In genomic region chr16:17461596-17461995, GRCm38 (mm10) we compare ENCODE assay signal across 29 mouse cellular contexts. TPM values are rescaled to one million over a fixed set of nuclear protein-coding genes. Genes with fewer than 3 reads are reported as not detected.
DNase-seq lines count a peak whose midpoint lies in the region; ATAC-seq lines count a peak whose summit lies in the region.
"Had no signal": no experiment of that assay in that cellular context is flagged by ENCODE, and none has a peak within 500 bp of the region (broad histone marks: within the 10 kb centered on the region; RNA-seq: fewer than 3 reads in every experiment).

No protein-coding gene starts in this region.

- H3K4me1 ChIP-seq in heart, embryonic 11.5 days (ENCODE audit: control insufficient read depth, insufficient read depth, low read length), result 0 out of 2 replicates have a peak, but pooled peaks cover 7% of the 10 kb centered on the region
- H3K4me1 ChIP-seq in liver, embryonic 13.5 days (replicated peaks), result peaks cover 54% of the 10 kb centered on the region
- H3K4me1 ChIP-seq: hindbrain, embryonic 12.5 days; lung, embryonic 15.5 days had no signal

- no peak for ATAC-seq in heart, embryonic 11.5 days (replicated peaks; ENCODE audit: insufficient number of reproducible peaks, low FRiP score, low TSS enrichment)
- peak; percentile 55 for ATAC-seq in common myeloid progenitor, adult 5-6 weeks (replicated peaks; ENCODE audit: low read depth, poor library complexity, severe bottlenecking)
- ATAC-seq in liver, embryonic 13.5 days (ENCODE audit: low read depth), result no peak
- ATAC-seq in erythroblast, adult 5-6 weeks (replicated peaks; ENCODE audit: low FRiP score, poor library complexity, severe bottlenecking), result no peak
- ATAC-seq: forebrain, embryonic 15.5 days had no signal

- no peak overlapping the region for H3K4me3 ChIP-seq in heart, embryonic 11.5 days (ENCODE audit: low read depth, low read length)
- H3K4me3 ChIP-seq in liver, embryonic 13.5 days (replicated peaks), result no peak overlapping the region
- H3K4me3 ChIP-seq: embryonic facial prominence, embryonic 15.5 days; forebrain, embryonic 15.5 days; heart, embryonic 12.5 days; hindbrain, embryonic 12.5 days; left cerebral cortex, adult 2 months; limb, embryonic 15.5 days; lung, embryonic 15.5 days had no signal

- no peaks in the 10 kb centered on the region for H3K27me3 ChIP-seq in heart, embryonic 11.5 days (ENCODE audit: control insufficient read depth, insufficient read depth, low read length)
- H3K27me3 ChIP-seq in liver, embryonic 13.5 days, result no peaks in the 10 kb centered on the region
- H3K27me3 ChIP-seq: CH12.LX; embryonic facial prominence, embryonic 15.5 days; forebrain, embryonic 15.5 days; heart, embryonic 12.5 days; hindbrain, embryonic 12.5 days; limb, embryonic 15.5 days; lung, embryonic 15.5 days had no signal

- WGBS in heart, embryonic 11.5 days (ENCODE audit: insufficient replicate concordance), result 85% methylated on average over 1 of the region's 1 CpGs
- 54% methylated on average over 1 of the region's 1 CpGs for WGBS in liver, embryonic 13.5 days (ENCODE audit: insufficient replicate concordance)

- H3K36me3 ChIP-seq in heart, embryonic 11.5 days (ENCODE audit: control insufficient read depth, insufficient read depth, low read length), result peaks cover 7% of the 10 kb centered on the region
- H3K36me3 ChIP-seq in liver, embryonic 13.5 days, result peaks cover 42% of the 10 kb centered on the region

- peak; percentile 65 for DNase-seq in heart, adult 11 months
- DNase-seq in liver, embryonic 13.5 days, result no peak
- DNase-seq in layer of hippocampus, postnatal 25 days (ENCODE audit: extremely low spot score in 1 of 2, low spot score in 1 of 2), result no peak
- no peak for DNase-seq in urinary bladder, adult 18-20 months (ENCODE audit: low spot score in 2 of 2)
- DNase-seq: adrenal gland, postnatal 10 days; cerebellum, adult 2 months; cerebellum, postnatal 36 days; gastrocnemius, postnatal 36 days; heart, postnatal 10 days; kidney, adult 18-20 months; kidney, postnatal 4 days; left cerebral cortex, postnatal 4 days; lung, postnatal 36 days; right cerebral cortex, postnatal 4 days; thymus, adult 18-20 months; thymus, postnatal 36 days had no signal

- no peak overlapping the region for H3K27ac ChIP-seq in heart, embryonic 11.5 days (ENCODE audit: low read depth, low read length)
- H3K27ac ChIP-seq in liver, embryonic 13.5 days, result peak overlapping the region; percentile 26
- H3K27ac ChIP-seq: embryonic facial prominence, embryonic 15.5 days; forebrain, embryonic 15.5 days; hindbrain, embryonic 12.5 days; left cerebral cortex, adult 2 months; limb, embryonic 15.5 days; lung, embryonic 15.5 days had no signal

- H3K9ac ChIP-seq in heart, embryonic 11.5 days (ENCODE audit: low read depth, low read length), result no peak overlapping the region
- H3K9ac ChIP-seq in liver, embryonic 13.5 days, result no peak overlapping the region
- H3K9ac ChIP-seq: embryonic facial prominence, embryonic 15.5 days; forebrain, embryonic 15.5 days; heart, embryonic 12.5 days; hindbrain, embryonic 12.5 days; limb, embryonic 15.5 days; lung, embryonic 15.5 days had no signal

- H3K9me3 ChIP-seq in heart, embryonic 11.5 days (replicated peaks; ENCODE audit: control insufficient read depth, low read length), result no peaks in the 10 kb centered on the region
- no peaks in the 10 kb centered on the region for H3K9me3 ChIP-seq in liver, embryonic 13.5 days (replicated peaks)
- H3K9me3 ChIP-seq: embryonic facial prominence, embryonic 15.5 days; forebrain, embryonic 15.5 days; G1E; heart, embryonic 12.5 days; hindbrain, embryonic 12.5 days; limb, embryonic 15.5 days; lung, embryonic 15.5 days had no signal

- no peak overlapping the region for H3K4me2 ChIP-seq in heart, embryonic 11.5 days
- no peak overlapping the region for H3K4me2 ChIP-seq in liver, embryonic 13.5 days
- H3K4me2 ChIP-seq: embryonic facial prominence, embryonic 15.5 days; forebrain, embryonic 15.5 days; heart, embryonic 12.5 days; hindbrain, embryonic 12.5 days; limb, embryonic 15.5 days; lung, embryonic 15.5 days; midbrain, embryonic 11.5 days had no signal

RNA-seq across cellular contexts. Expression of gene Crkl, which starts 9.8 kb away (rescaled TPM):
- 47.8 and 49.6 TPM in 2 replicates for polyA plus RNA-seq in heart, embryonic 11.5 days (2014; fragmentation: Nextera tagmentation; extraction: Ambion mirVana)
- 29.0 and 29.2 TPM in 2 replicates for total RNA-seq in common myeloid progenitor, adult 5-6 weeks (2017)
- polyA plus RNA-seq in liver, embryonic 13.5 days (2015; fragmentation: Nextera tagmentation; extraction: Ambion mirVana), result 30.8 and 35.8 TPM in 2 replicates
- total RNA-seq in erythroblast, adult 5-6 weeks (2015; ENCODE audit: low replicate concordance), result 7.7 and 16.3 TPM in 2 replicates
- total RNA-seq in erythroblast, adult 5-6 weeks (2017; ENCODE audit: low replicate concordance), result 8.1 and 16.1 TPM in 2 replicates
- total RNA-seq in layer of hippocampus, postnatal 25 days (2021), result 10 to 100 TPM; 34.3 to 38.5 TPM

RNA-seq across cellular contexts. Expression of gene Aifm3, which starts 27.8 kb away (rescaled TPM):
- polyA plus RNA-seq in heart, embryonic 11.5 days (2014; fragmentation: Nextera tagmentation; extraction: Ambion mirVana), result 0.54 and 0.68 TPM in 2 replicates
- not detected in 2 replicates for total RNA-seq in common myeloid progenitor, adult 5-6 weeks (2017)
- polyA plus RNA-seq in liver, embryonic 13.5 days (2015; fragmentation: Nextera tagmentation; extraction: Ambion mirVana), result 0.76 and 1.2 TPM in 2 replicates
- total RNA-seq in erythroblast, adult 5-6 weeks (2015; ENCODE audit: low replicate concordance), result not detected in 2 replicates
- total RNA-seq in erythroblast, adult 5-6 weeks (2017; ENCODE audit: low replicate concordance), result not detected in 2 replicates
- 10 to 100 TPM; 76.1 to 84.5 TPM for total RNA-seq in layer of hippocampus, postnatal 25 days (2021)
- total RNA-seq: CH12.LX had no signal
- polyA plus RNA-seq: G1E had no signal

RNA-seq across cellular contexts. Expression of gene Lztr1, which starts 46.9 kb away (rescaled TPM):
- polyA plus RNA-seq in heart, embryonic 11.5 days (2014; fragmentation: Nextera tagmentation; extraction: Ambion mirVana), result 46.6 and 47.4 TPM in 2 replicates
- total RNA-seq in common myeloid progenitor, adult 5-6 weeks (2017), result 30.8 and 40.3 TPM in 2 replicates
- polyA plus RNA-seq in liver, embryonic 13.5 days (2015; fragmentation: Nextera tagmentation; extraction: Ambion mirVana), result 22.6 and 24.0 TPM in 2 replicates
- 5.2 and 26.1 TPM in 2 replicates for total RNA-seq in erythroblast, adult 5-6 weeks (2015; ENCODE audit: low replicate concordance)
- 10.3 and 22.4 TPM in 2 replicates for total RNA-seq in erythroblast, adult 5-6 weeks (2017; ENCODE audit: low replicate concordance)
- total RNA-seq in layer of hippocampus, postnatal 25 days (2021), result 100 to 1,000 TPM; 189 to 193 TPM

RNA-seq across cellular contexts. Expression of gene Pi4ka, which starts 55.5 kb away (rescaled TPM):
- 36.8 and 38.3 TPM in 2 replicates for polyA plus RNA-seq in heart, embryonic 11.5 days (2014; fragmentation: Nextera tagmentation; extraction: Ambion mirVana)
- 36.2 and 58.9 TPM in 2 replicates for total RNA-seq in common myeloid progenitor, adult 5-6 weeks (2017)
- 12.9 and 15.1 TPM in 2 replicates for polyA plus RNA-seq in liver, embryonic 13.5 days (2015; fragmentation: Nextera tagmentation; extraction: Ambion mirVana)
- 9.8 and 30.9 TPM in 2 replicates for total RNA-seq in erythroblast, adult 5-6 weeks (2015; ENCODE audit: low replicate concordance)
- total RNA-seq in erythroblast, adult 5-6 weeks (2017; ENCODE audit: low replicate concordance), result 9.6 and 17.4 TPM in 2 replicates
- total RNA-seq in layer of hippocampus, postnatal 25 days (2021), result 100 to 1,000 TPM; 254 to 282 TPM

RNA-seq across cellular contexts. Expression of gene Snap29, which starts 55.8 kb away (rescaled TPM):
- polyA plus RNA-seq in heart, embryonic 11.5 days (2014; fragmentation: Nextera tagmentation; extraction: Ambion mirVana), result 6.0 and 6.5 TPM in 2 replicates
- total RNA-seq in common myeloid progenitor, adult 5-6 weeks (2017), result 14.9 and 19.2 TPM in 2 replicates
- 8.8 and 10.7 TPM in 2 replicates for polyA plus RNA-seq in liver, embryonic 13.5 days (2015; fragmentation: Nextera tagmentation; extraction: Ambion mirVana)
- 18.1 and 28.8 TPM in 2 replicates for total RNA-seq in erythroblast, adult 5-6 weeks (2015; ENCODE audit: low replicate concordance)
- total RNA-seq in erythroblast, adult 5-6 weeks (2017; ENCODE audit: low replicate concordance), result 27.6 and 29.0 TPM in 2 replicates
- 10 to 100 TPM; 20.9 to 24.0 TPM for total RNA-seq in layer of hippocampus, postnatal 25 days (2021)

Comparison
In these comparisons a context has a peak if more than half of its experiments do, and no peak if none do; other contexts are left out.
1. RNA of gene Aifm3, which starts 27.8 kb away (total RNA-seq): 76.1 to 84.5 TPM in layer of hippocampus, postnatal 25 days; not detected in common myeloid progenitor, adult 5-6 weeks and not detected in erythroblast, adult 5-6 weeks; every median in the first group is over 10 times any median in the second.